In the genomic region with DNA sequence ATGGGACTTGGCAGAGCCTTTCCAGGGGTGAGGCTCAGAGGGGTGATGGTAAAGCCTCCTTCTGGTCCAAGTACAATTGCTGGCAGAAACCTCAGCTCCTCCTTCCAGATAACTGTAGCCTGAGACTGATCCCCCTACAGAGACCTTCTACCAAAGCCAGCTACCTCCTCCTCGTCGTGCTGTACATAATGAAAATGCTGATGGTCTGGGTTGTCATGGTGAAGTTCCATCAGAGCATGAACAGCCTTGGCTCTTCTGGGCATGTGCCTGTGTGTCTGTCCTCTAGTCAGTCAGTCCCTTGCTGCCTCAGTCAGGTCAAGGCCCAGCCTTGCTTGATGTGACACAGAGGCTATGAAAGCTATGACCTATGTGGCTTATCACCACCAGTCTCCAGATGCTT, we compare ENCODE assay signal across 11 mouse cellular contexts. TPM values are rescaled to one million over a fixed set of nuclear protein-coding genes. Genes with fewer than 3 reads are reported as not detected.
"Had no signal": no experiment of that assay in that cellular context is flagged by ENCODE, and none has a peak within 500 bp of the region (broad histone marks: within the 10 kb centered on the region; RNA-seq: fewer than 3 reads in every experiment).

No protein-coding gene starts in this region.

- DNase-seq: kidney, adult 9 months; kidney, postnatal 14 days; kidney, postnatal 4 days; liver; lung, adult 18-20 months; lung, postnatal 10 days; lung, postnatal 36 days; thymus, adult 18-20 months; thymus, postnatal 36 days had no signal

RNA-seq across cellular contexts. Expression of a gene that starts 15.2 kb away (rescaled TPM):
- total RNA-seq: monocyte, adult 5-6 weeks; neutrophil, adult 5-6 weeks had no signal
